Mouse (Mus musculus): ENCODE measurements at regions not wholly inside any gene's neighbourhood (a gene's known extent, or its start where the extent isn't known, plus 50 kb on each side); places are given as distances from the start of the nearest gene placed in this dataset.
A peak's percentile ranks its signal among the peaks of the same experiment; 100 is the strongest.

DNA sequence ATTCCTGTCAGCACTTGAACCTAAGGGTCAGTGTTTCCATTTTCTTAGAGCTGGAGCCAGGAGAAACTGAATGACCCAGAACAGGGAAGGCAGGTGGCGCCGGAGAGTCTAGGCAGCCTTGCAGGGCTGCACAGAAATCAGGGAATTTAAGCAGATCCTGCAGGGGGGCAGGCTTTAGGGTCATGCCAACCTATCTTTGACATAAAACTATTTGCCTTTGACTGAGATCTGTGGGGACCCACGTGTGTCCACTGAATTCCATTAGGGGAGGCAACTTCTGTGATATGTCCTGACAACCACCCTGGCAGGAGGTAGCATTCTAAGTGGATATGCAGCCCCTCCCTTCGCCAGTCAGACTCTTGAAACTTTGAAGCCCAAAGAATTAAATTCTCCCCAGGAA, 135.6 kb upstream of the Ctnna2 start:
- no peak overlapping the region for H3K4me2 ChIP-seq (ENCODE audit: low read length)
- no peak overlapping the region for H3K27ac ChIP-seq (ENCODE audit: low read depth, low read length)
- 0 out of 2 replicates have a peak, but pooled peaks cover 4% of the 10 kb centered on the region for H3K4me1 ChIP-seq (ENCODE audit: control insufficient read depth, insufficient read depth, low read length)
- 32% methylated on average over 4 of the region's 4 CpGs for WGBS
- no peak overlapping the region for H3K9ac ChIP-seq (ENCODE audit: low read length)
- no peaks in the 10 kb centered on the region for H3K27me3 ChIP-seq (replicated peaks; ENCODE audit: control insufficient read depth, insufficient read depth, low read length)
- no peaks in the 10 kb centered on the region for H3K9me3 ChIP-seq (replicated peaks; ENCODE audit: control insufficient read depth, low read length)
- H3K4me3 ChIP-seq (ENCODE audit: low read depth, low read length): no peak overlapping the region
- DNase-seq (ENCODE audit: low spot score) (no peak), ATAC-seq (no peak)
- H3K36me3 ChIP-seq (ENCODE audit: control insufficient read depth, insufficient read depth, low read length): no peaks in the 10 kb centered on the region

DNA sequence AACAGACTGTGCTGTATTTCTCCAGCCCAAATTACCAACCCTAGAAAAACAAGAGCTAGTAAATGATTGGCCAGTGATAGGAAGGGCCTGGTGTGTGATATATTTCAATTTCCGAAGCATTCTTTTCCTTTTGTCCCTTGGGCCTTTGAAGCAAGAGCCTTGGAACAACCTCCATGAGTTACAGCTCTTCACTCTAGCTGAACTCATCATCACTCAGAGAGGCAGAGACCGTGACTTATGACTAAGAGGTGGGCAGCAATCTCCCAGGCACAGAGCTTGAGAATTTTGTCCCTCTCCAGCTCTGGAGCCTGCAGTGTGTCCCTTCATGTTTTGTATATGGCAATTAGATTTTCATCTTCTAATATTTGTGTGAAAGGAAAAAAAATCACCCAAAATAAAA, 103.0 kb upstream of the Ctnna2 start:
- WGBS: 81% methylated on average over 2 of the region's 2 CpGs
- H3K4me2 ChIP-seq (ENCODE audit: low read length): no peak overlapping the region
- H3K36me3 ChIP-seq (ENCODE audit: control insufficient read depth, insufficient read depth, low read length): no peaks in the 10 kb centered on the region
- no peaks in the 10 kb centered on the region for H3K4me1 ChIP-seq (ENCODE audit: control insufficient read depth, insufficient read depth, low read length)
- H3K27me3 ChIP-seq (replicated peaks; ENCODE audit: control insufficient read depth, insufficient read depth, low read length): no peaks in the 10 kb centered on the region
- no peaks in the 10 kb centered on the region for H3K9me3 ChIP-seq (replicated peaks; ENCODE audit: control insufficient read depth, low read length)
- H3K9ac ChIP-seq (ENCODE audit: low read length): no peak overlapping the region
- no peak overlapping the region for H3K27ac ChIP-seq (ENCODE audit: low read depth, low read length)
- ATAC-seq (no peak), DNase-seq (ENCODE audit: low spot score) (no peak)
- H3K4me3 ChIP-seq (ENCODE audit: low read depth, low read length): no peak overlapping the region

DNA sequence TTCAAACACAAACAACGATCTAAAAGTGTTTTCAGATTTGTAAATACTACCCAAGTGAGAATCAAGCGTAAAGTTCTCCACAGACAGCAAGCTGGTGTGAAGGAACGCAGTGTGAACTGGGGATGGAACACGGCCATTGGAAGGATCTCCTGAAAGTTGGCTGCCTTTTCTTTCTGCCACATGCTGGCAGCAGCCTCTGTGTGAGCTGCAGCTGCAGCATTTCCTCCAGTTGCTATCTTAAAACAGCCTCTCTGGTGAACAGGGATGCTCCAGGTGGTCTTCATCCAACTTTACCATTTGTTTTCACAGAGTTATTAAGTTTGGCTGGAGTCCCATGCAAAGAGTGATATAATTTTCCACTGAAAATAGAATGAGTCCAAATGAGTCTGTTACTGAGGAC, 99.4 kb upstream of the Ctnna2 start:
- H3K9me3 ChIP-seq (replicated peaks; ENCODE audit: control insufficient read depth, low read length): no peaks in the 10 kb centered on the region
- ATAC-seq (no peak), DNase-seq (ENCODE audit: low spot score) (peak; percentile 9)
- H3K4me1 ChIP-seq (ENCODE audit: control insufficient read depth, insufficient read depth, low read length): no peaks in the 10 kb centered on the region
- no peak overlapping the region for H3K27ac ChIP-seq (ENCODE audit: low read depth, low read length)
- H3K27me3 ChIP-seq (replicated peaks; ENCODE audit: control insufficient read depth, insufficient read depth, low read length): no peaks in the 10 kb centered on the region
- H3K9ac ChIP-seq (ENCODE audit: low read length): no peak overlapping the region
- H3K4me3 ChIP-seq (ENCODE audit: low read depth, low read length): no peak overlapping the region
- no peaks in the 10 kb centered on the region for H3K36me3 ChIP-seq (ENCODE audit: control insufficient read depth, insufficient read depth, low read length)
- no peak overlapping the region for H3K4me2 ChIP-seq (ENCODE audit: low read length)
- 75% methylated on average over 4 of the region's 4 CpGs for WGBS

DNA sequence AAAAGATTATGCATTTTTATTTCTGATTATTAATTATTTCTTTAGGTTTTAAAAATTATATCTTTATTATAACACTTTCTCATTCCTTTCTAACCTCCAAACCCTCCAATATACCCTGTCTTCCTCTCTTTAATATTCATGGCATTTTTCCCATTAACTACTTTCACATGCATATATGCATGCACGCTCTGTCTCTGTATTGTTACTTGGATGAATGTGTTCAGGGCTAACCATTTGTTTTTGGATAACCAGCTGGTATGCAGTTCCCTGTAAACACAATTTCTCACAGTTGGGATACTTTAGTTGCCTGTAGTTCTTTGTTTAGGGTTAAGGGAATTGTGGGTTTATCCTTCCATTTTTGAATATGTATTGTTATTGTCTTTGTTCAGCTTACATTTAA, 86.8 kb upstream of the Ctnna2 start:
- Histone ChIP-seq H3K27ac (ENCODE audit: low read depth, low read length) (no peak overlapping the region), H3K4me3 (ENCODE audit: low read depth, low read length) (no peak overlapping the region), H3K9me3 (replicated peaks; ENCODE audit: control insufficient read depth, low read length) (no peaks in the 10 kb centered on the region), H3K9ac (ENCODE audit: low read length) (no peak overlapping the region), H3K27me3 (replicated peaks; ENCODE audit: control insufficient read depth, insufficient read depth, low read length) (no peaks in the 10 kb centered on the region), H3K4me1 (ENCODE audit: control insufficient read depth, insufficient read depth, low read length) (no peaks in the 10 kb centered on the region), H3K36me3 (ENCODE audit: control insufficient read depth, insufficient read depth, low read length) (no peaks in the 10 kb centered on the region), H3K4me2 (ENCODE audit: low read length) (no peak overlapping the region)
- peak; percentile 62 for DNase-seq (ENCODE audit: low spot score)
- 27% methylated on average over 1 of the region's 1 CpGs for WGBS
- peak; percentile 87 for ATAC-seq

DNA sequence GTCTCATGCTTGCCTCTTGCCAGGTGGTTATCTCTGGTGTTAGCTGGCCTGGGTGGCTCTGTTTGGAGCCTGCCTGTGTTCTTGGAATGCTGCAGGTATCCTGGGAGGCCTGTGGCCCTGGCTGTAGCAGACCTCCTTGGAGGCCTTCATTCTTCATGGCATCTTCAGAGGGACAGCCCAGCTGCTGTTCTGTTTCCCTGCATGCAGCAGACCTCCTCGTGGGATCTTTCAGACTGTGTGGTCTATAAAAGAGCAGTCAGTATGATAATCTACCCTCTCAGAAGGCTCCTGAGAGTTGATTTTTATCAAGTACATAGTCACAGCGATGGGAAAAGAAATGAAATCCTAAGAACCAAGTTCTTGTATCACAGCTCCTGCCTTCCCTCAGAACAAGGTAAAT, 86.2 kb upstream of the Ctnna2 start:
- 40% methylated on average over 2 of the region's 2 CpGs for WGBS

More for the DNA sequence above, 86.2 kb upstream of the Ctnna2 start:
- peak; percentile 6 for DNase-seq (ENCODE audit: low spot score)
- Histone ChIP-seq H3K4me1 (ENCODE audit: control insufficient read depth, insufficient read depth, low read length) (no peaks in the 10 kb centered on the region), H3K27me3 (replicated peaks; ENCODE audit: control insufficient read depth, insufficient read depth, low read length) (no peaks in the 10 kb centered on the region), H3K9ac (ENCODE audit: low read length) (no peak overlapping the region), H3K4me2 (ENCODE audit: low read length) (no peak overlapping the region), H3K4me3 (ENCODE audit: low read depth, low read length) (no peak overlapping the region), H3K36me3 (ENCODE audit: control insufficient read depth, insufficient read depth, low read length) (no peaks in the 10 kb centered on the region), H3K27ac (ENCODE audit: low read depth, low read length) (peak overlapping the region; percentile 24; the same call in 1 of the 2 replicates), H3K9me3 (replicated peaks; ENCODE audit: control insufficient read depth, low read length) (no peaks in the 10 kb centered on the region)
- ATAC-seq: peak; percentile 34; the same call in 1 of the 2 replicates
